Mouse (Mus musculus) heart, adult 2 months (tissue): ENCODE measurements around the gene Slc12a7. TPM values are rescaled to one million over a fixed set of nuclear protein-coding genes. Genes with fewer than 3 reads are reported as not detected.

Source experiments
- DNase-seq, 2 experiments: peaks; one replicate each; pipeline ENCODE4 v3.0.0; 2021
- H3K27ac ChIP-seq: fragments of 200-600 bp; 2 replicates; pipeline ENCODE4 v1.8.1; 2022
- H3K27me3 ChIP-seq: fragments of 200-500 bp; 2 replicates; pipeline ENCODE4 v1.6.1; 2012; ENCODE audit warnings: mild to moderate bottlenecking, low read length, inconsistent platforms, mixed read lengths; ENCODE audit not compliant: control insufficient read depth, insufficient read depth
- H3K36me3 ChIP-seq: fragments of 200-500 bp; 2 replicates; pipeline ENCODE4 v1.6.1; 2012; ENCODE audit warnings: low read length, inconsistent platforms; ENCODE audit not compliant: control insufficient read depth, insufficient read depth
- H3K4me1 ChIP-seq: fragments of 200-500 bp; 2 replicates; pipeline ENCODE4 v1.6.1; 2011; ENCODE audit warnings: low read length; ENCODE audit not compliant: control insufficient read depth, insufficient read depth
- H3K4me3 ChIP-seq: fragments of 200-600 bp; 2 replicates; pipeline ENCODE4 v1.8.1; 2022
- H3K79me2 ChIP-seq: fragments of 200-500 bp; replicated peaks from 2 replicates; pipeline ENCODE4 v1.6.1; 2012; ENCODE audit warnings: mild to moderate bottlenecking, inconsistent platforms, low read length, moderate library complexity, mixed read lengths; ENCODE audit not compliant: control insufficient read depth, insufficient read depth
- H3K9ac ChIP-seq: fragments of 200-500 bp; 2 replicates; pipeline ENCODE4 v1.6.1; 2012; ENCODE audit warnings: low read depth, mild to moderate bottlenecking, control low read depth, inconsistent platforms, low read length, mixed read lengths
- CTCF ChIP-seq: fragments of 200-600 bp; IDR thresholded peaks from 2 replicates; pipeline ENCODE4 v1.8.1; 2022; ENCODE audit warnings: antibody characterized with exemption, mild to moderate bottlenecking, moderate library complexity
- EP300 ChIP-seq: fragments of 200-500 bp; IDR thresholded peaks from 2 replicates; pipeline ENCODE4 v1.6.1; 2011; ENCODE audit warnings: low read depth, low read length, control low read depth; ENCODE audit not compliant: insufficient read depth
- POLR2A ChIP-seq: fragments of 200-500 bp; IDR thresholded peaks from 2 replicates; pipeline ENCODE4 v1.6.1; 2011; ENCODE audit warnings: mild to moderate bottlenecking, low read depth, low read length, control low read depth; ENCODE audit not compliant: insufficient read depth
- WGBS: fragments of 180-500 bp; shearing (Covaris S2); methylation state at CpG from one replicate; pipeline ENCODE4 v1.1.7; 2018; 5-methylcytosine and 5-hydroxymethylcytosine counted together
- intact Hi-C: fragments of 180-260 bp; cut with DNase I; formaldehyde crosslinking; loops from one replicate; pipeline ENCODE4 v1.15.1; 2025
- polyA plus RNA-seq: library from polyadenylated mRNA; depleted of rRNA; stranded (reverse); fragments of >200 nt; gene quantifications from 2 replicates; pipeline ENCODE4 v1.2.3, GENCODE M21; 2012
- total RNA-seq, 2 experiments: library from RNA; stranded (reverse); gene quantifications; 2 replicates each; pipeline ENCODE4 v1.2.3; 2021

Slc12a7 gene
- total and polyA plus RNA-seq, 3 experiments: 154 to 190 (median 177) TPM

GRCm38 (mm10) chr13:73692249-73692868 lies 40.5 kb upstream of the Slc12a7 start:
- Histone ChIP-seq H3K4me1 (no peaks in the 10 kb centered on the region), H3K9ac (no peak overlapping the region), H3K27me3 (no peaks in the 10 kb centered on the region), H3K79me2 (no peaks in the 10 kb centered on the region), H3K27ac (no peak overlapping the region), H3K36me3 (no peaks in the 10 kb centered on the region), H3K4me3 (no peak overlapping the region)
- TF ChIP-seq CTCF: peak; percentile 73
- no peak for TF ChIP-seq EP300
- no peak for TF ChIP-seq POLR2A
- peak; percentile 45 to 48 for DNase-seq
- intact Hi-C loops: loop anchor here (2.0 kb wide), 1 partner anchor 180 kb away; no protein-coding TSS in a partner anchor
- WGBS: 29% methylated on average over 10 of the region's 10 CpGs

DNA sequence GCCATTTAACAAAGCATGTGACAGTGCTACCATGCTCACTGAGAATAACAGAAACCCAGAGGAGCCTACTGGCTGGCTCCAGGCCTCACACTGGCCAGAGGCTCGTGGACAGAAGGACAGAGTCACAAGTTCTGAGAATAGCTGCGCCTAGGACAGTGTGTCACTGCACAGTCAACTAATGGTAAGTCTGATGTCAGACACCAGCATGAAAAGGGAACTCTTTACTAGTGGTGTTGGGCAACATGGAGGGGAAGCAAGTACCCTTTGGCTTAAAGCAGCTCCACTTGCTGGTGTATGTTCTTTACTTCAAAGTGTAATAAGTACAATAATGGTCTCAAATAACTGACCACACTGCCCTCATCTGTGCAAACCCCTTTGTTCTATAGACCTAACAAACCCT lies 39.6 kb upstream of the Slc12a7 start:
- H3K4me3 ChIP-seq: no peak overlapping the region
- H3K36me3 ChIP-seq: no peaks in the 10 kb centered on the region
- WGBS: 56% methylated on average over 2 of the region's 2 CpGs
- intact Hi-C loops: loop anchor here (2.0 kb wide), 1 partner anchor 181 kb away; no protein-coding TSS in a partner anchor
- no peaks in the 10 kb centered on the region for H3K79me2 ChIP-seq
- no peak overlapping the region for H3K9ac ChIP-seq
- H3K27me3 ChIP-seq: no peaks in the 10 kb centered on the region
- TF ChIP-seq CTCF: no peak
- TF ChIP-seq POLR2A: no peak
- no peak for TF ChIP-seq EP300
- H3K27ac ChIP-seq: no peak overlapping the region
- DNase-seq: no peak
- no peaks in the 10 kb centered on the region for H3K4me1 ChIP-seq

DNA sequence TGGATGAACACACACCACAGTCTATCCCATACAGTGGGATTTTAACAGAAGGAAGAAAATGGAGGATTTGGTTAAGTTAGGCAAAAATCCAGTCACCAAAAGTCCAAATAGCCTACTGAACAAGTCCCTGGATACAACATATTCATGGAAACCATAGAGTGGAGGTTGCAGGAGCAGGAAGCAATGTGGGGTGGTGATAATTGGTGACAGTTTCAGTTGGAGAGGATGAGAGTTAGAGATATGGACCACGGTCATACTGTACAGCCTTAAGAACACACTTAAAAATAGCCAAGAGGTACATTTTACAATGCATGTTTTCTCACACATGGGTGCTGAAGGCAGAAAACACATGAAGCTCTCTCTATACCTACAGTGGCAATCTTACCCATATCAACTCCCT lies 37.9 kb upstream of the Slc12a7 start:
- no peak for TF ChIP-seq POLR2A
- no peak for TF ChIP-seq EP300
- no peak for TF ChIP-seq CTCF
- Histone ChIP-seq H3K27me3 (no peaks in the 10 kb centered on the region), H3K79me2 (no peaks in the 10 kb centered on the region), H3K9ac (no peak overlapping the region), H3K36me3 (no peaks in the 10 kb centered on the region), H3K4me3 (no peak overlapping the region), H3K4me1 (no peaks in the 10 kb centered on the region), H3K27ac (no peak overlapping the region)
- WGBS: 37% methylated on average over 1 of the region's 1 CpGs
- DNase-seq: no peak
- intact Hi-C loops: no loop called here

DNA sequence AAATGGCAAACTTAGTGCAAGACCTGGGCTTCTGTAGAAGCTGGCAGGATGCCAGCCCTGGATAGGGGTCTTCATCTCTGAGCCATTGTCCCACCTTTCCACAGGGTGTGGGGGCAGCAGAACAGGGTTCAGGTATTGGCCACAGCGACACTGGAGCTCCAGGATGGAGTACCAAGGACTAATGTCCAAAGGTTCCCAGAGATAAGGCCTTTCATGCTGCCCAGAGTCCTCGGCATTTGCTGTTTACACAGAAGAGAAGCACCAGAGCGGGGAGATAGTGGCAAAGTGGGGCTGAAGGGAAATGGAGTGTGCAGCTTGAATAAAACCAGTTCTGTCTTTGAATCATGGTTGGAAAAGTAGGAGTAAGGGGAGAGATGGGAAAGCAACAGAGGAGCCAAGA lies 36.4 kb upstream of the Slc12a7 start:
- Histone ChIP-seq H3K36me3 (no peaks in the 10 kb centered on the region), H3K4me1 (no peaks in the 10 kb centered on the region), H3K4me3 (no peak overlapping the region), H3K27me3 (no peaks in the 10 kb centered on the region), H3K79me2 (no peaks in the 10 kb centered on the region), H3K27ac (no peak overlapping the region), H3K9ac (no peak overlapping the region)
- intact Hi-C loops: no loop called here
- 54% methylated on average over 3 of the region's 3 CpGs for WGBS
- DNase-seq: no peak
- TF ChIP-seq POLR2A (no peak), CTCF (no peak), EP300 (no peak)

DNA sequence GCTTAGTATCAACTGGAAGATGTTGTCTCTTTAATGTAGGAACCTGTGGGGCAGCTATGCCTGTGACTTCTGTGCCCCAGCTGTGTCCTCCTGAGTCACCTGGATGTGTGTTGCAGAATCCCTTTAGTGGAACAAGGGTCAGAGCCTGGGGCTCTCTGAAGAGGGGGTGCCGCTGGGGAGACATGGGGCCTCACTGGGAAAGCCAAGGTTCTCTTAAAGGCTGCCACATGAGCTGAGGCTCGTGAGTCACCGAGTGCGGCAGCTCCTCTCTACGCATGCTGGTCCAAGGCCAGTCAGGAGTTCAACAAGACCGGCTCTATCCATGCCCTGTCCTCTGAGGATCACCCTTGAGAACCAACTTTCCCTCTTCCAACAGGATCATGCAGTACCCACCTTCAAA lies 33.2 kb upstream of the Slc12a7 start:
- WGBS: 92% methylated on average over 6 of the region's 6 CpGs
- H3K9ac ChIP-seq: no peak overlapping the region
- no peaks in the 10 kb centered on the region for H3K36me3 ChIP-seq
- H3K27me3 ChIP-seq: no peaks in the 10 kb centered on the region
- DNase-seq: no peak
- intact Hi-C loops: no loop called here
- no peak overlapping the region for H3K27ac ChIP-seq
- no peaks in the 10 kb centered on the region for H3K79me2 ChIP-seq
- H3K4me3 ChIP-seq: no peak overlapping the region
- no peaks in the 10 kb centered on the region for H3K4me1 ChIP-seq
- no peak for TF ChIP-seq POLR2A
- TF ChIP-seq CTCF: no peak
- TF ChIP-seq EP300: no peak

GRCm38 (mm10) chr13:73700554-73700953 lies 32.3 kb upstream of the Slc12a7 start:
- no peaks in the 10 kb centered on the region for H3K79me2 ChIP-seq
- H3K9ac ChIP-seq: no peak overlapping the region
- TF ChIP-seq CTCF (no peak), POLR2A (no peak), EP300 (no peak)
- H3K4me1 ChIP-seq: no peaks in the 10 kb centered on the region
- no peak for DNase-seq
- intact Hi-C loops: no loop called here
- 91% methylated on average over 12 of the region's 12 CpGs for WGBS
- H3K27me3 ChIP-seq: no peaks in the 10 kb centered on the region
- H3K4me3 ChIP-seq: no peak overlapping the region
- H3K27ac ChIP-seq: no peak overlapping the region
- H3K36me3 ChIP-seq: no peaks in the 10 kb centered on the region
